Mouse (Mus musculus) forelimb bud, embryonic 11.5 days (tissue): Measurements from ENCODE around the gene Acsl1.

ENCODE experiments used
- DNase-seq: peaks from one replicate; pipeline ENCODE4 v3.0.0-alpha.2; 2012; ENCODE audit warnings: low read depth, low spot score

Gene Acsl1

GRCm38 (mm10) chr8:46475404-46475803 lies 4.6 kb downstream of the Acsl1 start:
- no peak for DNase-seq

- DNase-seq: no peak
These were observed 5.1 kb downstream of the Acsl1 start for GRCm38 (mm10) chr8:46475942-46476341.

GRCm38 (mm10) chr8:46477747-46478458 lies 7.1 kb downstream of the Acsl1 start:
- no peak for DNase-seq

GRCm38 (mm10) chr8:46478783-46479182 lies 7.9 kb downstream of the Acsl1 start:
- no peak for DNase-seq

GRCm38 (mm10) chr8:46479794-46480532 lies 9.1 kb downstream of the Acsl1 start:
- no peak for DNase-seq

GRCm38 (mm10) chr8:46480533-46480900 lies 9.7 kb downstream of the Acsl1 start:
- DNase-seq: no peak

- no peak for DNase-seq
These were observed 11.9 kb downstream of the Acsl1 start for GRCm38 (mm10) chr8:46482771-46483170.

GRCm38 (mm10) chr8:46483247-46483646 lies 12.4 kb downstream of the Acsl1 start:
- DNase-seq: no peak

GRCm38 (mm10) chr8:46484077-46484476 lies 13.2 kb downstream of the Acsl1 start:
- no peak for DNase-seq

- no peak for DNase-seq
These were observed 14.2 kb downstream of the Acsl1 start for GRCm38 (mm10) chr8:46484931-46485463.

GRCm38 (mm10) chr8:46488085-46488561 lies 17.3 kb downstream of the Acsl1 start:
- no peak for DNase-seq

GRCm38 (mm10) chr8:46489196-46489595 lies 18.4 kb downstream of the Acsl1 start:
- DNase-seq: no peak

GRCm38 (mm10) chr8:46490250-46490649 lies 19.4 kb downstream of the Acsl1 start:
- DNase-seq: no peak

GRCm38 (mm10) chr8:46490821-46491220 lies 20.0 kb downstream of the Acsl1 start:
- no peak for DNase-seq

GRCm38 (mm10) chr8:46493495-46494170 lies 22.8 kb downstream of the Acsl1 start:
- DNase-seq: no peak

- no peak for DNase-seq
These were observed 26.0 kb downstream of the Acsl1 start for GRCm38 (mm10) chr8:46496852-46497251.

- DNase-seq: no peak
These were observed 26.6 kb downstream of the Acsl1 start for GRCm38 (mm10) chr8:46497314-46498011.

- no peak for DNase-seq
These were observed 28.7 kb downstream of the Acsl1 start for GRCm38 (mm10) chr8:46499376-46500061.

- no peak for DNase-seq
These were observed 31.7 kb downstream of the Acsl1 start for GRCm38 (mm10) chr8:46502333-46503071.

GRCm38 (mm10) chr8:46503072-46503695 lies 32.3 kb downstream of the Acsl1 start:
- DNase-seq: no peak
